Mouse (Mus musculus) midbrain, embryonic 13.5 days (tissue): ENCODE measurements around the gene Atf3. TPM values are rescaled to one million over a fixed set of nuclear protein-coding genes. Genes with fewer than 3 reads are reported as not detected.

Experiments
- ATAC-seq: fragments of 200-750 bp; cut with Nextera tagmentation; 2 replicates; pipeline ENCODE4 v1.8.0; 2017; ENCODE audit warnings: mild to moderate bottlenecking, moderate TSS enrichment, moderate library complexity
- H3K27ac ChIP-seq: fragments of 300-500 bp; sonication (generic); 2 replicates; pipeline ENCODE4 v1.5.1; 2015; ENCODE audit warnings: inconsistent platforms, mild to moderate bottlenecking, moderate library complexity
- H3K27me3 ChIP-seq: fragments of 300-500 bp; sonication (generic); 2 replicates; pipeline ENCODE4 v1.6.1; 2015; ENCODE audit warnings: mild to moderate bottlenecking, inconsistent platforms
- H3K36me3 ChIP-seq: fragments of 300-500 bp; sonication (generic); 2 replicates; pipeline ENCODE4 v1.6.1; 2015; ENCODE audit warnings: mild to moderate bottlenecking, inconsistent platforms
- H3K4me1 ChIP-seq: fragments of 300-500 bp; sonication (generic); replicated peaks from 2 replicates; pipeline ENCODE4 v1.6.1; 2015; ENCODE audit warnings: inconsistent platforms
- H3K4me2 ChIP-seq: fragments of 300-500 bp; sonication (generic); replicated peaks from 2 replicates; pipeline ENCODE4 v1.6.1; 2015; ENCODE audit warnings: moderate library complexity, mild to moderate bottlenecking, inconsistent platforms
- H3K4me3 ChIP-seq: fragments of 300-500 bp; sonication (generic); replicated peaks from 2 replicates; pipeline ENCODE4 v1.5.1; 2015; ENCODE audit warnings: mild to moderate bottlenecking, inconsistent platforms
- H3K9ac ChIP-seq: fragments of 300-500 bp; sonication (generic); replicated peaks from 2 replicates; pipeline ENCODE4 v1.6.1; 2015; ENCODE audit warnings: mild to moderate bottlenecking, inconsistent platforms
- H3K9me3 ChIP-seq: fragments of 300-500 bp; sonication (generic); 2 replicates; pipeline ENCODE4 v1.6.1; 2016; ENCODE audit warnings: mild to moderate bottlenecking, inconsistent platforms
- WGBS: fragments of 180-500 bp; shearing (Covaris S2); methylation state at CpG from one replicate; pipeline ENCODE4 v1.1.7; 2015; 5-methylcytosine and 5-hydroxymethylcytosine counted together
- polyA plus RNA-seq: library from polyadenylated mRNA; unstranded; fragments of >200 nt; fragmentation: Nextera tagmentation; extraction: Ambion mirVana; gene quantifications from 2 replicates; pipeline ENCODE4 v1.2.1, GENCODE M21; 2015

Gene Atf3
- polyA plus RNA-seq, 1 experiment from 2014 or later, result 0.83 TPM

DNA sequence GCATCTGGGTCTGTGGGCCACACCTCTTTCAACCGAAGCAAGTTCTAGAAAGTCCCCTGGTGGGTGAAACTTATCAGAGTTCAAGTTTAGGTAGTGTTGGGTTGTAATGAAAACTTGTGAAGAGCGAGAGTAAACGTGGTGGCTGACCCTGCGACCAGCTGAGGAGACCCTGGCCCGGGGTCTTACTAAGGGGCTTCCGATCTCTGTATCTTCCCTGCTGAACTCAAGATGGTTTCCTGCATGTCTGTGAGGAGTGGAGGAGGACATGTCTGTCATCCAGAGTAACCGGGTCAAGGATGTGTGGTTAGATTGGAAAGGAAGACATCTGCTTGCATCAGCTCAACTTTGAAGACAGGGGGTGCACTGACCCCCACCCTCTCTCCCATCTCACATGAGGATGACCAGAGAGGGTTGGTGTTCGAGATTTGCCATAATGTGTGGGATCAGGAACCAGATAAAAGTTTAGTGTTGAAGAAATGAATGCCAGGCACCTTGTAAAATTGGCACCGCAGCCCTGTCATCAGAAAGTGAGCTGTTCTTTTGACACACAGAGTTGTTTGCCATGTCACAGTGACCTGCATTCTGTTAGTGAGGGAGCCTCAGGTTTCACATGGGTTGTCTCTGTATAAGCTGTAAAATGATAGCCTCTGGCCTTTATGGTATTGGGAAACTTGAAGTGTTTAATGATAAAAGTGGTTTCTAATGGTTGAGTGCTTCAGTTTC is 7.3 kb upstream of the Atf3 start:
- no peak overlapping the region for H3K27ac ChIP-seq
- no peaks in the 10 kb centered on the region for H3K27me3 ChIP-seq
- peak overlapping the region; percentile 76 for H3K9ac ChIP-seq
- H3K36me3 ChIP-seq, result no peaks in the 10 kb centered on the region
- H3K4me1 ChIP-seq, result peaks cover 19% of the 10 kb centered on the region
- no peaks in the 10 kb centered on the region for H3K9me3 ChIP-seq
- WGBS, result 55% methylated on average over 9 of the region's 9 CpGs
- no peak for ATAC-seq
- H3K4me2 ChIP-seq, result peak overlapping the region; percentile 96
- peak overlapping the region; percentile 63 for H3K4me3 ChIP-seq

DNA sequence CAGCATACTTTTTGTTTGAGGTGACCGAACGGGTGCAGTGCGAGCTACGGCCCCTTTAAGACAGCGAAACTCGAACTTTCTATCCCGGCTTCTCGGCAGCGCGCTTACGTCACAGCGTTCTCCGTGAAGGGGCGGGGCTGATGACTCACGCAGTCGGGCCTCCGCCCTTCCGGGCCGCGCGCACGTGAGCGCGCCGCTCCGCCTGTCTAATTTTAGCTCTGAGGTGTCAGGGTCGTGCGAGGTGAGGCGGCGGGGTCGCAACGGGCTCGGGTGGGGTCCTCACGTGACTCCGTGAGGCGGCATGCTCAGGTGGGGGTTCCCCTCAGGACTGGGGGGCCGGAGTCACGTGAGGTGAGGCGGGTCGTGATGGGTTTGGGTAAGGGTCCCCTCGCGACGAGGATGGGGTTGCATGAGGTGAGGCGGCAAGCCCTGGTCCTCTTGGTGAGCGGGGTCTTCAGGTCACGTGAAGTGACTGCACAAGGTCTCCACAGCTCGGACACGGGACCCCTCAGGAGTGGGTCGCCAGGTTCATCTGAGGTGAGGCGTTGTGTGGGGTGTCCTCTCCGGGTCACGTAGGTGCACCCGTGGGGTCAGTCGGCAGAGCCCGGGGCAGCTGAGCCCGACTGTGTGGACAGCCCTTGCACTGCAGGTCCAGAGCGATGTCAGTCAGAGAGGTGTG is 6.6 kb upstream of the Atf3 start:
- H3K4me2 ChIP-seq, result peak overlapping the region; percentile 96
- peaks cover 19% of the 10 kb centered on the region for H3K4me1 ChIP-seq
- H3K27me3 ChIP-seq, result no peaks in the 10 kb centered on the region
- no peaks in the 10 kb centered on the region for H3K9me3 ChIP-seq
- H3K4me3 ChIP-seq, result peak overlapping the region; percentile 63
- 2% methylated on average over 57 of the region's 57 CpGs for WGBS
- peak overlapping the region; percentile 76 for H3K9ac ChIP-seq
- peak; percentile 86 for ATAC-seq
- H3K27ac ChIP-seq, result peak overlapping the region; percentile 32; the same call in 1 of the 2 replicates
- no peaks in the 10 kb centered on the region for H3K36me3 ChIP-seq

DNA sequence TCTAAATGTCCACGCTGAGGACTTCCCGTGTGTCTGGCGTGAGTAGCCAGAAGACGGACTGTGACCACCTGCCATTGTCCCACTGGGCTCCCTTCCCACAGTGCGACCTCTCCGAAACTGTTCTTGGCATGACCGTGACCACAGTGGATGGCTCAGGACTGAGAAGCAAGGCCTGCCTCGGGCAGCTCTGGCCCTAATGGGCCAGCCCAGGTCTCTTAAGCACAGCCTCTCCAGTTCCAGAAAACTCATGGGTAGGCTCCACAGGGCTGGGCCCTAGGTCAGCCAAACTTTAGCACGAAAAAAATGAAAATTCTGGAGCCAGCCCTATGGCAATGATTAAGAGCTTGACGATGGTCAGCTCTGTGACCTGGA is 6.1 kb upstream of the Atf3 start:
- H3K4me3 ChIP-seq, result peak overlapping the region; percentile 63
- no peak overlapping the region for H3K27ac ChIP-seq
- WGBS, result 56% methylated on average over 10 of the region's 10 CpGs
- peak; percentile 89 for ATAC-seq
- peak overlapping the region; percentile 76 for H3K9ac ChIP-seq
- H3K4me1 ChIP-seq, result peaks cover 19% of the 10 kb centered on the region
- H3K27me3 ChIP-seq, result no peaks in the 10 kb centered on the region
- H3K4me2 ChIP-seq, result peak overlapping the region; percentile 96
- H3K9me3 ChIP-seq, result no peaks in the 10 kb centered on the region
- H3K36me3 ChIP-seq, result no peaks in the 10 kb centered on the region

DNA sequence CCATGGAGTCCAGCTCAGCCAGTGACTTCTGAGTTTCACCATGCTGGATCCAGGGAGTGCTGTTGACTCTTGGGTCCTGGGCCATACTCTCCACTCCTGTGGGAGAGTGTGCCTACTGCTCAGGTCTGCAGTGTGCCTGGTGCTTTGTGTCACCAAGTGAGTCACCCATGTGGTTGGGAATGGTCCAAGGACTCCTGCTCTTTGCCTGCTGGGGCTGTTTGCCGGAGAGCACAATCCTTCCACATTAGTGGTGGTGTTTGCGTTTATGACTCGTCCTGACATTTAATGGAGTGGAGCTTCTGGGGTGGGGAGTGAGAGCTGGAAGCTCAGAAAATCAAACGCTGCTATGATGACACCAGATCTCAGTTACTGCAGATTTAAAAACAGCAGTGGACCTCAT is 4.2 kb upstream of the Atf3 start:
- no peak for ATAC-seq
- no peak overlapping the region for H3K27ac ChIP-seq
- peaks cover 19% of the 10 kb centered on the region for H3K4me1 ChIP-seq
- 80% methylated on average over 4 of the region's 4 CpGs for WGBS
- H3K4me2 ChIP-seq, result no peak overlapping the region
- no peaks in the 10 kb centered on the region for H3K27me3 ChIP-seq
- no peaks in the 10 kb centered on the region for H3K36me3 ChIP-seq
- no peaks in the 10 kb centered on the region for H3K9me3 ChIP-seq
- no peak overlapping the region for H3K4me3 ChIP-seq
- H3K9ac ChIP-seq, result no peak overlapping the region

DNA sequence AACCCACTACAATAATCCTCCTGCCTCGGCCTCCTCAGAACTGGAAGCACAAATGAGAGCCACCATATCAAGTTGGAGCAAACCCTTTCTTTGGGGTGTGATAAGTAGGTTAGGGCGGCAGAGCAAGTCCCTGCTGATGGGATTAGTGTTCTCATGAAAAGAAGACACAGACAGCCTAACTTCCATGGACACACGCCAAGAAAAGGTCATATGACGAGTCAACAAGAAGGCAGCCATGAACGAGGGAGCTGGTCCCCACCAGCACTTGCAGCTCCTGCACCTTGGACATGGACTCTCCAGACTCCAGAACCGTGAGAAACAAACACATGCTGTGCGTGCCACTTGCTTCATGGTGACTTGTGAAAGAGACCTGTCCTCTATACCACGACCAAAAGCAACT is 2.7 kb upstream of the Atf3 start:
- no peak overlapping the region for H3K27ac ChIP-seq
- no peak overlapping the region for H3K4me2 ChIP-seq
- no peaks in the 10 kb centered on the region for H3K36me3 ChIP-seq
- H3K9me3 ChIP-seq, result no peaks in the 10 kb centered on the region
- no peak for ATAC-seq
- H3K4me3 ChIP-seq, result no peak overlapping the region
- 68% methylated on average over 8 of the region's 8 CpGs for WGBS
- H3K4me1 ChIP-seq, result peaks cover 16% of the 10 kb centered on the region
- H3K27me3 ChIP-seq, result no peaks in the 10 kb centered on the region
- no peak overlapping the region for H3K9ac ChIP-seq

DNA sequence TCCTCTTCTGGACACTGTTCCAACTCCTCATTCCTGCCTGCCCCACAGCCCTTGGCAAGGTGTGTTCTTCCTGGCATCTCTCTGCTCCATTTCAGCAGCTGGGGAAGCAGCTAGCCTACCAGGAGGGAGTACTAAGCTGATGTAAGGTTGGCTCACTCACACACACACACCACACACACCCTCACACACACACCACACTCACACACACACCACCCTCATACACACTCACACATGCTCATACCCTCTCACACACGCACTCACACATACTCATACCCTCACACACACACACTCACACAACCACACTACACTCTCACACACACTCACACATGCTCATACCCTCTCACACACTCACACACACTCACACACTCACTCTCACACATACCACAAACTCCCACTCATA is 1.9 kb upstream of the Atf3 start:
- Histone ChIP-seq H3K4me1 (peaks cover 7% of the 10 kb centered on the region), H3K36me3 (no peaks in the 10 kb centered on the region), H3K27me3 (no peaks in the 10 kb centered on the region; the same call in 1 of the 2 replicates), H3K27ac (no peak overlapping the region), H3K9ac (no peak overlapping the region), H3K4me3 (no peak overlapping the region), H3K9me3 (no peaks in the 10 kb centered on the region), H3K4me2 (no peak overlapping the region)
- ATAC-seq, result no peak
- 93% methylated on average over 1 of the region's 1 CpGs for WGBS

DNA sequence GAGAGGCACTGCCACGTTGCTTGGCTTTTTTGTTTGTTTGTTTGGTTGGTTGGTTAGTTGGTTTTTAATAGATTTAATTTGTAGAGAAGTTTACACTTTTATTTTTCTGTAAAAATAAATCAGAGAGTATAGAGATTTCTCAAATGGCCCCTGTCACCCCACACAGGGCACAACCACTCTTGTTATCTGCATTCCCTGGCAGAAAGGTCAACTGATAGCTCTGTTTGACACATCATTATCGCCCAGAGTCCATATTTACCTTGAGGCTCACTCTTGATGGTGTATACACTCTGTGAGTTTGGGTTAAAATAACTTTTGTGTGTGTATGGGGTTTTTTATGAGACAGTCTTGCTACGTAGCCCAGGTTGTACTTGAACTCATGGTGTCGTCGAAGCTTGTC is 744 bp upstream of the Atf3 start:
- Histone ChIP-seq H3K27me3 (no peaks in the 10 kb centered on the region; the same call in 1 of the 2 replicates), H3K4me3 (no peak overlapping the region), H3K4me1 (peaks cover 1% of the 10 kb centered on the region), H3K4me2 (no peak overlapping the region), H3K36me3 (no peaks in the 10 kb centered on the region), H3K9ac (no peak overlapping the region), H3K27ac (no peak overlapping the region), H3K9me3 (no peaks in the 10 kb centered on the region)
- ATAC-seq, result no peak
- 88% methylated on average over 5 of the region's 5 CpGs for WGBS

DNA sequence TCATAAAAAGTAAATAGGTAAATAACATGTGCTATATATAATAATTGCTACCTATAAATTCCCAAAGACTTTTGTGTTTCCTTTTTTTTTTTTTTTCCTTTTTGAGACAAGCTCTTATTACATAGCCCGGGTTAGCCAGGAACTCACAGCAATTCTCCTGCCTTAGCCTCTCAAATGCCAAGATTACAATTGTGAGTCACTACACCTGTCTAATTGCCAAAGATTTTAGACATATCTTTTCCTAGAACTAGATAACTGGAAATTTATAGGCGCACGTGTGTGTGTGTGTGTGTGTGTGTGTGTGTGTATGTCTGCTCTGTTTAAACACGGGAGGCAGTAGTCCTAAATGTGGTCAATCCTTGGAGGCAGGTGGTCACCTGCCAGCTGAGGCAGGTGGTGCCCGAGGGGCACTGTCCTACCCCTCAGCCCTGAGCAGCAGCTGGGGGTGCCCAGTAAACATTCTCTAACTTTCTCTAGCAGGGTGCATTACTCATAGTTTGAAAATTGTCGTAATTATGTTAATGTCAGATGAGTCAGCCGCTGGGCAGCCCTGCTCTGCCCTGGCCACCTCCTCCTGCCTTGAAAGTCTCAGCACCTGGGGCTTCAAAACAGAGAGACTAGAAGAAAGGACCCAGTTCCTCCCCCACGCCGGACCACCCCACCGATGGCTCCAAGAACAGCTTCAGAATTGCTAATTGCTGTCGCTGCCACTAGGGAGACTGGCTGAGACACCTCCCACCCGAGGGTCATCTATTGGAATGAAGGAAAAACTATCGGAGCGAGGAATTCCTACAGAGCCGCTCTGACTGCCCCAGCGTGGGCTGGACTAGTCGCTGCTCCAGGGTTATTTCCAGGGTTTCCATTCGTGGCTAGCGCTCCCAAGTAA is 1.8 kb downstream of the Atf3 start:
- no peak for ATAC-seq
- Histone ChIP-seq H3K9me3 (no peaks in the 10 kb centered on the region), H3K4me2 (peak overlapping the region; percentile 25; the same call in 1 of the 2 replicates), H3K36me3 (no peaks in the 10 kb centered on the region), H3K4me1 (no peaks in the 10 kb centered on the region; the same call in 1 of the 2 replicates), H3K27ac (no peak overlapping the region), H3K27me3 (no peaks in the 10 kb centered on the region; the same call in 1 of the 2 replicates), H3K4me3 (no peak overlapping the region), H3K9ac (no peak overlapping the region)
- 32% methylated on average over 19 of the region's 19 CpGs for WGBS

DNA sequence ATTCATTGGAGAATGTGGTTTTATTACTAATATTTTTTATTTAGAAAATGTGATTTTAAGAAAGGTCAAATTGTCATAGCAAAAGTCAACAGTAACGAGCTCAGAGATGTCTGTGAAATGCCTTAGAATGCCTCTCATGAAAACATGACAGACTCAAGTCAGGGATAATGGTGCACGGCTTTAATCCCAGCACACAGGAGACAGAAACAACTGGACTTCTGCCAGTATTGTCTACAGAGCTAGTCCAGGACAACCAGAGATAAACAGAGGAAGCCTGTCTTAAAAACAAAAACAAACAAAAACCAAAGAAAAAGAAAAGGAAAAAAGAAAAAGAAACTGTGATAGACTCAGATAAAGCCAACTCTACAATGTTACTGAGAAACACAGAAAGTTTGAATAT is 6.7 kb downstream of the Atf3 start:
- Histone ChIP-seq H3K36me3 (no peaks in the 10 kb centered on the region), H3K4me2 (no peak overlapping the region), H3K4me1 (no peaks in the 10 kb centered on the region; the same call in 1 of the 2 replicates), H3K4me3 (no peak overlapping the region), H3K9ac (no peak overlapping the region), H3K27ac (no peak overlapping the region), H3K9me3 (no peaks in the 10 kb centered on the region), H3K27me3 (no peaks in the 10 kb centered on the region; the same call in 1 of the 2 replicates)
- 59% methylated on average over 2 of the region's 2 CpGs for WGBS
- no peak for ATAC-seq

DNA sequence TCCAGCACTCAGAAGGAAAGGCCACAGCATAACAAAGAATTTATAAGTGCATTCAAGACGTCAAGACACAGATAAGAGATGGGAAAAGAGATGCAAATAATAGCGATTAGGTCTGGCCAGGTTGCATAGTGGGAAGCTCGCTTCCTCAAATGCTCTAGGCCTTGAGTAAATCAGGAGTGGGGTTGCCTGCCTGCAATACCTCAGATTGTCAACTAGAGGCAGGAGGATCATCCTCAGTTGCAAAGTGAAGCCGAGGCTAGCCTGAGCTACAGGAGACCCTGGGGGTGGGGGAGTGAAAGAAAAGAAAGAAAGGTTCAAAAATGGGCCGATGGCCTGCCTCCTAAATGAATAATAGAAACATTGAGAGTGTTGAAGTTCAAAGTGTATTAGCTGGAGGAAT is 12.0 kb downstream of the Atf3 start:
- no peak overlapping the region for H3K4me3 ChIP-seq
- no peak overlapping the region for H3K4me2 ChIP-seq
- H3K9ac ChIP-seq, result no peak overlapping the region
- WGBS, result 85% methylated on average over 5 of the region's 5 CpGs
- H3K9me3 ChIP-seq, result no peaks in the 10 kb centered on the region
- H3K36me3 ChIP-seq, result no peaks in the 10 kb centered on the region
- no peak overlapping the region for H3K27ac ChIP-seq
- no peaks in the 10 kb centered on the region for H3K27me3 ChIP-seq
- no peaks in the 10 kb centered on the region for H3K4me1 ChIP-seq
- no peak for ATAC-seq

DNA sequence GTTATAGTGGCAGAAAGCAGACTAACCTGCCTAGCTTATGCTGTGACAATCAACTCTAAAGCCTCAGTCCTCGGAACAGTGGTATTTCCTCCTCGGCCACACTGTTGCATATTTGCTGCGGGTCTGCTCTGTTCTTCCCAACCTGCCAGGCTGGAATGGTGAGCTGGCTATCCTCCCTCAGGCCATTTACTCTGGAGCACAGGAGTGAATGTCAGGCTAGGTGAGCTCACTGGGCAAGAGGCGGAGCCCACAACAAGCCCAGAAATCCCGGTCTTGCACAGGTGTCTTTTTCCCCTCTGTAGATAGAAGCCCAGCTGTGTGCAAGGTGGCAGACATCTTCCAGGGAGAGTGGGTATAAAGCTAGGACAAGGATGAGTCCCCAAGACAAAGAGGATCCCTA is 13.0 kb downstream of the Atf3 start:
- Histone ChIP-seq H3K4me2 (no peak overlapping the region), H3K9me3 (no peaks in the 10 kb centered on the region), H3K27ac (no peak overlapping the region), H3K36me3 (no peaks in the 10 kb centered on the region), H3K4me1 (no peaks in the 10 kb centered on the region), H3K4me3 (no peak overlapping the region), H3K27me3 (no peaks in the 10 kb centered on the region), H3K9ac (no peak overlapping the region)
- ATAC-seq, result no peak
- WGBS, result 85% methylated on average over 5 of the region's 5 CpGs

DNA sequence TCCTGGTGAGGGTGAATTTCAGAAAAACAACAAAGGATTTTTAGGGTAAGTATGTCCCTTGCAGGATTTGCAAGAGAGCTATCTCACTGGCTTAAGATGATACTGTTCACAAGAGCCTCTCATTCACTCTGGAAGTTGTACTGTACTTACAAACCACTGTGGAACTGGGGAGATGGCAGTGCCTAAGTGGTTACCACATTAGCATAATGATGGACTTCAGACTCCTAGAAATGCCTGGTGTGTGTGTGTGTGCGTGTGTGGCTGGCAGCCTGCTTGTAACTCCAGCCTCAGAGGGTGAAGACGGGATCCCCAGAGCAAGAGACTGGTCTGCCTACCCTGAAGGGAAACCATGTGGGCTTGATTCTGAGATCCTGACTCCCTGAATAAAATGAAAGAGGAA is 14.3 kb downstream of the Atf3 start:
- H3K4me3 ChIP-seq, result no peak overlapping the region
- H3K27ac ChIP-seq, result no peak overlapping the region
- no peaks in the 10 kb centered on the region for H3K27me3 ChIP-seq
- no peaks in the 10 kb centered on the region for H3K4me1 ChIP-seq
- H3K36me3 ChIP-seq, result no peaks in the 10 kb centered on the region
- no peak for ATAC-seq
- H3K4me2 ChIP-seq, result no peak overlapping the region
- H3K9me3 ChIP-seq, result no peaks in the 10 kb centered on the region
- no peak overlapping the region for H3K9ac ChIP-seq
- 68% methylated on average over 2 of the region's 2 CpGs for WGBS
